In genomic region chr2:75791561-75792308, GRCm38 (mm10) we compare ENCODE assay signal across 8 mouse cellular contexts. TPM values are rescaled to one million over a fixed set of nuclear protein-coding genes. Genes with fewer than 3 reads are reported as not detected.
DNase-seq lines count a peak whose midpoint lies in the region; ATAC-seq and TF ChIP-seq lines count a peak whose summit lies in the region.
"Had no signal": no experiment of that assay in that cellular context is flagged by ENCODE, and none has a peak within 500 bp of the region (broad histone marks: within the 10 kb centered on the region; RNA-seq: fewer than 3 reads in every experiment).

No protein-coding gene starts in this region.

- H3K4me1 ChIP-seq in kidney, embryonic 15.5 days: peaks cover 17% of the 10 kb centered on the region
- peaks cover 7% of the 10 kb centered on the region; the same call in 1 of the 2 replicates for H3K4me1 ChIP-seq in kidney, adult 2 months (ENCODE audit: control insufficient read depth, insufficient read depth, low read length)
- peaks cover 9% of the 10 kb centered on the region for H3K4me1 ChIP-seq in liver, embryonic 15.5 days (replicated peaks)

- no peak for DNase-seq in kidney, adult 2 months
- DNase-seq in CD4-positive, CD25-positive, alpha-beta regulatory T cell, adult 2 months (ENCODE audit: low read depth, low spot score): peak; percentile 39
- no peak for DNase-seq in Patski (ENCODE audit: low read depth, low spot score)
- DNase-seq in cerebellum, postnatal 14 days: no peak

- no peak for ATAC-seq in kidney, embryonic 15.5 days (replicated peaks; ENCODE audit: low FRiP score)
- ATAC-seq in Patski: no peak
- peak; percentile 52; the same call in 1 of the 2 replicates for ATAC-seq in liver, embryonic 15.5 days (ENCODE audit: insufficient read depth)
- ATAC-seq in erythroid progenitor cell, adult 5-6 weeks (replicated peaks; ENCODE audit: low FRiP score, poor library complexity, severe bottlenecking): no peak

- TF ChIP-seq CTCF in kidney, adult 2 months (conservative IDR thresholded peaks at IDR 0.05; ENCODE audit: insufficient read depth, insufficient read length, low read depth, low read length): no peak
- TF ChIP-seq CTCF in Patski (IDR thresholded peaks at IDR 0.05): peak; percentile 54

- TF ChIP-seq POLR2A in kidney, adult 2 months (IDR thresholded peaks at IDR 0.05; ENCODE audit: low read depth, low read length): no peak

- no peak overlapping the region for H3K9ac ChIP-seq in kidney, embryonic 15.5 days
- no peak overlapping the region for H3K9ac ChIP-seq in liver, embryonic 15.5 days
- H3K9ac ChIP-seq: limb, embryonic 12.5 days had no signal

- POLR2A ChIA-PET in Patski (lab: Charles Lee): no interaction called here

- no peaks in the 10 kb centered on the region for H3K9me3 ChIP-seq in kidney, embryonic 15.5 days (replicated peaks)
- no peaks in the 10 kb centered on the region for H3K9me3 ChIP-seq in liver, embryonic 15.5 days (replicated peaks)
- H3K9me3 ChIP-seq: limb, embryonic 12.5 days had no signal

- no peak overlapping the region for H3K27ac ChIP-seq in kidney, embryonic 15.5 days
- H3K27ac ChIP-seq in kidney, adult 2 months (ENCODE audit: insufficient read depth, low read depth, low read length): no peak overlapping the region
- H3K27ac ChIP-seq in liver, embryonic 15.5 days (replicated peaks): no peak overlapping the region
- H3K27ac ChIP-seq: limb, embryonic 12.5 days had no signal

- H3K4me3 ChIP-seq in kidney, embryonic 15.5 days (replicated peaks): no peak overlapping the region
- H3K4me3 ChIP-seq in kidney, adult 2 months (ENCODE audit: insufficient read depth, low read depth, low read length): no peak overlapping the region
- H3K4me3 ChIP-seq in liver, embryonic 15.5 days (replicated peaks): peak overlapping the region; percentile 23; the same call in 1 of the 2 replicates
- H3K4me3 ChIP-seq: limb, embryonic 12.5 days had no signal

- in situ Hi-C loops in Patski (cut with MboI; ENCODE audit: low pct_unique_long_range_greater_than_20kb): loop anchor here (5.0 kb wide), 2 partner anchors 181 to 281 kb away; no protein-coding TSS in a partner anchor

- no peaks in the 10 kb centered on the region for H3K27me3 ChIP-seq in kidney, embryonic 15.5 days
- H3K27me3 ChIP-seq in kidney, adult 2 months (replicated peaks; ENCODE audit: control insufficient read depth, insufficient read depth, low read length): no peaks in the 10 kb centered on the region
- H3K27me3 ChIP-seq in Patski: no peaks in the 10 kb centered on the region
- H3K27me3 ChIP-seq in liver, embryonic 15.5 days: no peaks in the 10 kb centered on the region

- CTCF ChIA-PET in Patski (lab: Charles Lee): no interaction called here

- peak overlapping the region; percentile 38; the same call in 1 of the 2 replicates for H3K4me2 ChIP-seq in kidney, embryonic 15.5 days
- H3K4me2 ChIP-seq in liver, embryonic 15.5 days: peak overlapping the region; percentile 57
- H3K4me2 ChIP-seq: limb, embryonic 12.5 days had no signal

- 60% methylated on average over 18 of the region's 18 CpGs for WGBS in kidney, embryonic 15.5 days
- 61% methylated on average over 18 of the region's 18 CpGs for WGBS in kidney, adult 2 months
- WGBS in liver, embryonic 15.5 days (ENCODE audit: insufficient replicate concordance): 27% methylated on average over 18 of the region's 18 CpGs

- H3K36me3 ChIP-seq in kidney, embryonic 15.5 days: no peaks in the 10 kb centered on the region
- H3K36me3 ChIP-seq in kidney, adult 2 months (ENCODE audit: control insufficient read depth, insufficient read depth, low read length): no peaks in the 10 kb centered on the region
- H3K36me3 ChIP-seq in liver, embryonic 15.5 days (replicated peaks): no peaks in the 10 kb centered on the region
- H3K36me3 ChIP-seq: limb, embryonic 12.5 days had no signal

RNA-seq across cellular contexts. Expression of gene Agps, which starts 40.2 kb away (rescaled TPM):
- 39.1 and 41.5 TPM in 2 replicates for polyA plus RNA-seq in kidney, embryonic 15.5 days (2015; fragmentation: Nextera tagmentation; extraction: Ambion mirVana)
- 13.3 and 14.8 TPM in 2 replicates for polyA plus RNA-seq in kidney, adult 2 months (2012; rRNA removed)
- polyA plus RNA-seq in Patski (2021): 37.0 TPM
- 14.3 and 14.8 TPM in 2 replicates for polyA plus RNA-seq in liver, embryonic 15.5 days (2015; fragmentation: Nextera tagmentation; extraction: Ambion mirVana)
- 39.4 and 41.8 TPM in 2 replicates for total RNA-seq in erythroid progenitor cell, adult 5-6 weeks (2015; ENCODE audit: low replicate concordance)
- 13.2 and 31.8 TPM in 2 replicates for total RNA-seq in erythroid progenitor cell, adult 5-6 weeks (2017; ENCODE audit: low replicate concordance)
